Mouse (Mus musculus) c-Kit-negative CD71-positive TER-119-positive erythroid progenitor cells, embryonic 14.5 days (primary cell): ENCODE data around the gene Slc12a8.

ENCODE experiments used
- DNase-seq: peaks from one replicate; pipeline ENCODE4 v3.0.0-alpha.2; 2013; ENCODE audit warnings: low read depth, low spot score

Gene Slc12a8

GRCm38 (mm10) chr16:33582495-33582894 lies 65.4 kb downstream of the Slc12a8 start:
- no peak for DNase-seq

- DNase-seq: no peak
These were observed 66.2 kb downstream of the Slc12a8 start for GRCm38 (mm10) chr16:33583333-33583732.

GRCm38 (mm10) chr16:33583881-33584454 lies 66.8 kb downstream of the Slc12a8 start:
- no peak for DNase-seq

- DNase-seq: no peak
These were observed 67.4 kb downstream of the Slc12a8 start for GRCm38 (mm10) chr16:33584455-33585082.

GRCm38 (mm10) chr16:33585083-33585460 lies 67.9 kb downstream of the Slc12a8 start:
- DNase-seq: no peak

- no peak for DNase-seq
These were observed 70.4 kb downstream of the Slc12a8 start for GRCm38 (mm10) chr16:33587283-33588127.

GRCm38 (mm10) chr16:33588845-33589244 lies 71.7 kb downstream of the Slc12a8 start:
- no peak for DNase-seq

- no peak for DNase-seq
These were observed 73.3 kb downstream of the Slc12a8 start for GRCm38 (mm10) chr16:33590438-33590837.

GRCm38 (mm10) chr16:33591390-33592067 lies 74.4 kb downstream of the Slc12a8 start:
- DNase-seq: no peak

- no peak for DNase-seq
These were observed 75.2 kb downstream of the Slc12a8 start for GRCm38 (mm10) chr16:33592286-33592685.

- no peak for DNase-seq
These were observed 76.3 kb downstream of the Slc12a8 start for GRCm38 (mm10) chr16:33593467-33593866.

GRCm38 (mm10) chr16:33594037-33594771 lies 77.1 kb downstream of the Slc12a8 start:
- DNase-seq: no peak

GRCm38 (mm10) chr16:33595235-33595769 lies 78.2 kb downstream of the Slc12a8 start:
- no peak for DNase-seq

GRCm38 (mm10) chr16:33596213-33596612 lies 79.1 kb downstream of the Slc12a8 start:
- no peak for DNase-seq

GRCm38 (mm10) chr16:33600216-33600615 lies 83.1 kb downstream of the Slc12a8 start:
- DNase-seq: peak; percentile 15

GRCm38 (mm10) chr16:33601299-33601698 lies 84.2 kb downstream of the Slc12a8 start:
- no peak for DNase-seq

- no peak for DNase-seq
These were observed 88.8 kb downstream of the Slc12a8 start for GRCm38 (mm10) chr16:33605647-33606596.

GRCm38 (mm10) chr16:33606691-33607532 lies 89.8 kb downstream of the Slc12a8 start:
- DNase-seq: no peak

- DNase-seq: no peak
These were observed 92.4 kb downstream of the Slc12a8 start for GRCm38 (mm10) chr16:33609554-33609953.
